Comparison of ENCODE assay signal across 16 mouse cellular contexts in genomic region chr12:96201855-96202254, GRCm38 (mm10).
"Had no signal": no experiment of that assay in that cellular context is flagged by ENCODE, and none has a peak within 500 bp of the region (broad histone marks: within the 10 kb centered on the region; RNA-seq: fewer than 3 reads in every experiment).

No protein-coding gene starts in this region.

- H3K4me3 ChIP-seq: neural tube, embryonic 13.5 days; neural tube, embryonic 15.5 days; stomach, embryonic 15.5 days had no signal

- H3K4me2 ChIP-seq: neural tube, embryonic 13.5 days; neural tube, embryonic 15.5 days; stomach, embryonic 15.5 days had no signal

- H3K27me3 ChIP-seq: neural tube, embryonic 13.5 days; neural tube, embryonic 15.5 days; stomach, embryonic 15.5 days had no signal

- DNase-seq: retina, postnatal 1 day; right cerebral cortex, adult 18-20 months; right cerebral cortex, postnatal 14 days; right cerebral cortex, postnatal 25 days; right cerebral cortex, postnatal 4 days; spleen, adult 18-20 months; thymus, adult 18-20 months; thymus, adult 2 months; thymus, postnatal 14 days; thymus, postnatal 25 days; thymus, postnatal 36 days; thymus, postnatal 4 days had no signal

- H3K27ac ChIP-seq: neural tube, embryonic 13.5 days; neural tube, embryonic 15.5 days; stomach, embryonic 15.5 days; stomach, postnatal 0 days had no signal

- H3K9me3 ChIP-seq: neural tube, embryonic 13.5 days; neural tube, embryonic 15.5 days; stomach, embryonic 15.5 days had no signal

- H3K4me1 ChIP-seq: neural tube, embryonic 13.5 days; neural tube, embryonic 15.5 days; stomach, embryonic 15.5 days had no signal

- H3K9ac ChIP-seq: neural tube, embryonic 13.5 days; neural tube, embryonic 15.5 days; stomach, embryonic 15.5 days had no signal

- H3K36me3 ChIP-seq: neural tube, embryonic 13.5 days; neural tube, embryonic 15.5 days; stomach, embryonic 15.5 days had no signal
